Mouse (Mus musculus) lung, postnatal 10 days (tissue): ENCODE data around the gene Msrb3.

Source experiments
- DNase-seq: peaks from one replicate; pipeline ENCODE4 v3.0.0; 2021

The Msrb3 gene

GRCm38 (mm10) chr10:120895899-120896289, 3.0 kb downstream of the Msrb3 start:
- DNase-seq, result peak; percentile 28

- no peak for DNase-seq
Measured at GRCm38 (mm10) chr10:120894978-120895898, 3.7 kb downstream of the Msrb3 start.

GRCm38 (mm10) chr10:120893938-120894337, 5.0 kb downstream of the Msrb3 start:
- DNase-seq, result no peak

- no peak for DNase-seq
Measured at GRCm38 (mm10) chr10:120891131-120891530, 7.8 kb downstream of the Msrb3 start.

- DNase-seq, result no peak
Measured at GRCm38 (mm10) chr10:120890592-120890991, 8.3 kb downstream of the Msrb3 start.

- DNase-seq, result no peak
Measured at GRCm38 (mm10) chr10:120888531-120888930, 10.4 kb downstream of the Msrb3 start.

- no peak for DNase-seq
Measured at GRCm38 (mm10) chr10:120884220-120884619, 14.7 kb downstream of the Msrb3 start.

GRCm38 (mm10) chr10:120883732-120884131, 15.2 kb downstream of the Msrb3 start:
- no peak for DNase-seq

GRCm38 (mm10) chr10:120883069-120883415, 15.9 kb downstream of the Msrb3 start:
- no peak for DNase-seq

- DNase-seq, result peak; percentile 47
Measured at GRCm38 (mm10) chr10:120882347-120883068, 16.4 kb downstream of the Msrb3 start.

- peak; percentile 15 for DNase-seq
Measured at GRCm38 (mm10) chr10:120876549-120877270, 22.2 kb downstream of the Msrb3 start.

- DNase-seq, result peak; percentile 94
Measured at GRCm38 (mm10) chr10:120875672-120876463, 23.0 kb downstream of the Msrb3 start.

GRCm38 (mm10) chr10:120874261-120874660, 24.6 kb downstream of the Msrb3 start:
- no peak for DNase-seq

- no peak for DNase-seq
Measured at GRCm38 (mm10) chr10:120873646-120874201, 25.2 kb downstream of the Msrb3 start.

- peak; percentile 61 for DNase-seq
Measured at GRCm38 (mm10) chr10:120872483-120872862, 26.4 kb downstream of the Msrb3 start.

- DNase-seq, result no peak
Measured at GRCm38 (mm10) chr10:120871630-120872482, 27.0 kb downstream of the Msrb3 start.

- DNase-seq, result no peak
Measured at GRCm38 (mm10) chr10:120871096-120871495, 27.8 kb downstream of the Msrb3 start.

- no peak for DNase-seq
Measured at GRCm38 (mm10) chr10:120869241-120869775, 29.6 kb downstream of the Msrb3 start.

- peak; percentile 75 for DNase-seq
Measured at GRCm38 (mm10) chr10:120864446-120864845, 34.5 kb downstream of the Msrb3 start.

- no peak for DNase-seq
Measured at GRCm38 (mm10) chr10:120861674-120862073, 37.2 kb downstream of the Msrb3 start.

GRCm38 (mm10) chr10:120861194-120861593, 37.7 kb downstream of the Msrb3 start:
- peak; percentile 48 for DNase-seq
